Mouse (Mus musculus) myocyte (in vitro differentiated cells): ENCODE data around the gene Ms4a15.

Experiments
- POLR2A ChIP-seq: IDR thresholded peaks from one replicate; pipeline ENCODE4 v1.6.1; 2011; ENCODE audit warnings: low read depth, mild to moderate bottlenecking, control low read depth, moderate library complexity; ENCODE audit not compliant: insufficient read length
- USF1 ChIP-seq: IDR thresholded peaks from one replicate; pipeline ENCODE4 v1.6.1; 2011; ENCODE audit warnings: low read depth, mild to moderate bottlenecking, control low read depth, moderate library complexity

GRCm38 (mm10) chr19:11037570-11037969 lies 44.5 kb upstream of the Ms4a15 start:
- TF ChIP-seq POLR2A: no peak
- no peak for TF ChIP-seq USF1
